ENCODE assay signal across 11 mouse cellular contexts in the genomic region with DNA sequence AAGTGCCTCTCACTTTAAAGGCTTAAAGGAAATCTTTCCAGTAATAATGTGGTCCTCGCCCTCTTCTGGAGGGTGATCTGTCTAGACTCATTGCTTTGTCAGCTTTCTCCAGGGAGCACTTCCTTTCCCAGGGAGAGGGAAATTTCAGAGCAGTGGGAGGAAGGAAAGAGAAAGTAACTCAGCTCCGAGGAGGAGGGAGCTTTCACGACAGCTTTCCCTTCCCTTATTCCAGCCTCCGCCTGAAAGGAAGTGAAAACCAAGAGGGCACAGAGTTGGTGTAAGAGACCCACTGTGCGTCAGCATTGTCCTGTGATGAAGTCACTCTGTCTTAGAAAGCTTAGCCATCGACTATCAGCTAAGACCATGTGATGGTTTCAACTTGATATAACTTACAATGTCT. TPM values are rescaled to one million over a fixed set of nuclear protein-coding genes. Genes with fewer than 3 reads are reported as not detected.
DNase-seq lines count a peak whose midpoint lies in the region; ATAC-seq and TF ChIP-seq lines count a peak whose summit lies in the region.
"Had no signal": no experiment of that assay in that cellular context is flagged by ENCODE, and none has a peak within 500 bp of the region (broad histone marks: within the 10 kb centered on the region; RNA-seq: fewer than 3 reads in every experiment).

No protein-coding gene starts in this region.

- peak overlapping the region; percentile 11; the same call in 1 of the 2 replicates for H3K9ac ChIP-seq in stomach, embryonic 16.5 days (ENCODE audit: low read length)
- no peak overlapping the region for H3K9ac ChIP-seq in hindbrain, embryonic 12.5 days

- no peaks in the 10 kb centered on the region for H3K27me3 ChIP-seq in heart, embryonic 10.5 days (ENCODE audit: insufficient read depth, poor library complexity, severe bottlenecking)
- no peaks in the 10 kb centered on the region for H3K27me3 ChIP-seq in stomach, embryonic 16.5 days (ENCODE audit: control insufficient read depth, insufficient read depth, low read length)
- no peaks in the 10 kb centered on the region for H3K27me3 ChIP-seq in hindbrain, embryonic 12.5 days

- WGBS in lung, adult 2 months = 13% methylated on average over 6 of the region's 6 CpGs
- WGBS in heart, embryonic 10.5 days = 29% methylated on average over 6 of the region's 6 CpGs
- WGBS in stomach, embryonic 16.5 days = 36% methylated on average over 6 of the region's 6 CpGs
- 62% methylated on average over 6 of the region's 6 CpGs for WGBS in hindbrain, embryonic 12.5 days

- peak overlapping the region; percentile 19 for H3K4me3 ChIP-seq in lung, adult 2 months (replicated peaks; ENCODE audit: extremely low read depth, low read depth, low read length)
- no peak overlapping the region for H3K4me3 ChIP-seq in heart, embryonic 10.5 days
- H3K4me3 ChIP-seq in stomach, embryonic 16.5 days (replicated peaks; ENCODE audit: low read length) = peak overlapping the region; percentile 12; the same call in 1 of the 2 replicates
- no peak overlapping the region for H3K4me3 ChIP-seq in hindbrain, embryonic 12.5 days
- H3K4me3 ChIP-seq: midbrain, embryonic 10.5 days had no signal

- no peaks in the 10 kb centered on the region for H3K9me3 ChIP-seq in heart, embryonic 10.5 days
- H3K9me3 ChIP-seq in stomach, embryonic 16.5 days (replicated peaks; ENCODE audit: control insufficient read depth, low read length) = no peaks in the 10 kb centered on the region
- no peaks in the 10 kb centered on the region for H3K9me3 ChIP-seq in hindbrain, embryonic 12.5 days (replicated peaks)
- H3K9me3 ChIP-seq: midbrain, embryonic 10.5 days had no signal

- no peak for ATAC-seq in stomach, embryonic 16.5 days (ENCODE audit: insufficient read depth, low FRiP score)
- ATAC-seq in hindbrain, embryonic 12.5 days (ENCODE audit: low FRiP score) = no peak

- TF ChIP-seq POLR2A in lung, adult 2 months (IDR thresholded peaks at IDR 0.05; ENCODE audit: borderline replicate concordance, extremely low read depth, low read depth, low read length) = no peak

- peak overlapping the region; percentile 10; the same call in 1 of the 2 replicates for H3K4me2 ChIP-seq in stomach, embryonic 16.5 days (ENCODE audit: low read depth, low read length)
- no peak overlapping the region for H3K4me2 ChIP-seq in hindbrain, embryonic 12.5 days (replicated peaks)

- no peak for DNase-seq in lung, adult 2 months
- no peak for DNase-seq in lung, postnatal 25 days (ENCODE audit: low spot score)
- DNase-seq in heart, embryonic 10.5 days (ENCODE audit: low spot score) = no peak
- DNase-seq in kidney, postnatal 10 days = peak; percentile 42
- DNase-seq in adipocyte (ENCODE audit: low spot score) = no peak
- no peak for DNase-seq in cerebellum, postnatal 14 days
- DNase-seq: adrenal gland, postnatal 10 days; embryo, embryonic 11 days had no signal

- H3K4me1 ChIP-seq in lung, adult 2 months (ENCODE audit: control insufficient read depth, insufficient read depth, low read length) = peaks cover 11% of the 10 kb centered on the region
- peaks cover 23% of the 10 kb centered on the region for H3K4me1 ChIP-seq in heart, embryonic 10.5 days
- H3K4me1 ChIP-seq in stomach, embryonic 16.5 days (ENCODE audit: control insufficient read depth, insufficient read depth, low read length) = no peaks in the 10 kb centered on the region
- 0 out of 2 replicates have a peak, but pooled peaks cover 4% of the 10 kb centered on the region for H3K4me1 ChIP-seq in hindbrain, embryonic 12.5 days
- H3K4me1 ChIP-seq: midbrain, embryonic 10.5 days had no signal

- H3K36me3 ChIP-seq in heart, embryonic 10.5 days = no peaks in the 10 kb centered on the region
- no peaks in the 10 kb centered on the region for H3K36me3 ChIP-seq in stomach, embryonic 16.5 days (ENCODE audit: control insufficient read depth, insufficient read depth, low read length)
- H3K36me3 ChIP-seq in hindbrain, embryonic 12.5 days = no peaks in the 10 kb centered on the region
- H3K36me3 ChIP-seq: midbrain, embryonic 10.5 days had no signal

- peak overlapping the region; percentile 69 for H3K27ac ChIP-seq in heart, embryonic 10.5 days
- H3K27ac ChIP-seq in stomach, embryonic 16.5 days (ENCODE audit: low read length) = no peak overlapping the region
- H3K27ac ChIP-seq in hindbrain, embryonic 12.5 days = no peak overlapping the region
- H3K27ac ChIP-seq: midbrain, embryonic 10.5 days had no signal

- TF ChIP-seq CTCF in lung, adult 2 months (IDR thresholded peaks at IDR 0.05; ENCODE audit: insufficient read depth, low read length) = no peak

RNA-seq across cellular contexts. Expression of a gene that starts 15.3 kb away (rescaled TPM):
- 28.6 and 45.4 TPM in 2 replicates for polyA plus RNA-seq in lung, adult 2 months (2012; rRNA removed)
- 1.1 and 1.7 TPM in 2 replicates for polyA plus RNA-seq in heart, embryonic 10.5 days (2016; fragmentation: Nextera tagmentation; extraction: Ambion mirVana)
- 14.9 and 15.0 TPM in 2 replicates for polyA plus RNA-seq in stomach, embryonic 16.5 days (2015; fragmentation: Nextera tagmentation; extraction: Ambion mirVana)
- polyA plus RNA-seq in hindbrain, embryonic 12.5 days (2016; fragmentation: Nextera tagmentation; extraction: Ambion mirVana) = 1.7 and 1.8 TPM in 2 replicates

Comparison
In these comparisons a context has a peak if more than half of its experiments do, and no peak if none do; other contexts are left out.
1. H3K4me3 ChIP-seq: peak in lung, adult 2 months (single experiment) and stomach, embryonic 16.5 days (single experiment); none in heart, embryonic 10.5 days (single experiment) and hindbrain, embryonic 12.5 days (single experiment).